Mouse (Mus musculus): ENCODE results near the gene Ect2.

Ect2 gene

DNA sequence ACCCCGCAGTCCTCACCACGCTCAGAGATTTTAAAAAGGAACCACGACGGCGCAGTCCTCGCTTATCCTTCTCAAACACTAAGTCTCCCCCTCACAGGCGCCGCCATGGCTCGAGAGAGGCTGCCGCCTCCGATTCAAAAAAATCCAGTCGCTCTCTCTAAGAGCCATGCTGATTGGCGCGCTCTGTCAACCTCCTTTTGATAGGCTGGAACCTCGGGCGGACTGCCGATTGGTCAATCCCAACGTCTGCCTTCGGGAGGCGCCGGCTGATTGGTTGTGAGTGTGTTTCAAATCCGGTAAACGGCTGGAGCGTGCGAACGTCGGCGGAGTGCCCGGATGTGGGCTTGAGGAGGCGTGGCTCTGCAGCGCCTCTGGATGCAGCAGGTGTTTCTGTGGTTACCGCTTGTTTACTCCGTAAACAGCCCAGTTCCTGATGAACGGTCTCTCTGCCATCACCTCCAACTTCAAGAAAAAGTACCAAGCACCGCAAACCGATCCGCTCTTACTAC is at the start of gene Ect2:
Gene Ect2, minus strand, starts transcription at position 178 of the 509 bp plus-strand sequence.
- DNase-seq, result peak; percentile 99

DNA sequence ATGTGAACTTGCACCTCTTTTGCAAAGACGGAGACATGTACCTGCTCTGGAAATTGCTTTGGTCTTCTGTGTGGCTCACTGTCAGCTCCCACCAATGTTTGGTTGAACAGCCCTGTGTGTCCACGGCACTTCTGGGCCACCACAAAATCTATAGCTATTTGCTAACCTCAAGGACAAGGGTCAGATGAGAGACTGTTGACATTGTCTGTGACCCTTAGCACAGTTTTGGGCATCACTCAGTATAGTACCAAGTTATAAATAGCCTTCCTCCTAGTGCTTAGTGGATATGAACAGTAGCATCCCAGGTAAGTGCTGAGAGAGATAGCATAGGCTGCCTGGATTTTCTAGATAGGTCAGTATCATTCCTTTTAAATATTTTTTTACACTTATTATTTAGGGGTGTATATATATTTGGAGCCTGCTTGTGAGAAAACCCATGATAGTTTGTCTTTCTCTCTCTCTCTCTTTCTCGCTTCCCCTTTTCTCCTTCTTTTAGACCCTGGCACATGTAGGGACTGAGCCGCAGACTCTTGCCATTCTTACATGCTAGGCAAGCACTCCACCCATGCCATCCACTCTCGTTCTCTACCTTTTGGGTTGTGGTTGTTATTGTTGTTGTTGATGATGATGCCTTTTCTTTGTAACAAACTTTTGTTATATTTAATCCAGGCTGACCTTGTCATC is 48.2 kb upstream of the Ect2 start:
- DNase-seq, result no peak

DNA sequence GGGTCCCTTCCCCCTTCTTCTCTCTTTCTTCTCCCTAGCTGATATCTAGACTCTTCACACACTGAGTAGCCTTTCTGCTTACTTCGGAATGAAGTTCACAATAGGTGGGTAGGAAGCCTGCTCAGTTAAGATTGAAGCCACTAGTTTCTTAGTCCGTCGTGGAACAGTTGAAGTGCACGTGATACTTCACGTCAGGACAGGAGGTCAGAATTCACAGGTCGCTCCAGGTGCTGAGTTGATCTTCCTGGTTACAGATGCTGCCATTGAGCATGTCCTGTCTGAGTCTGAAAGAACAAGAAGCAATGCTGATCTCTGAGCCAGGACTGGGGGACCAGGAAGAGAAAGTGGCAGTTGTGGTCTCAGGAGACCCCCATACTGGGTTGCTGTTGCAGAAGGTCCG is 45.4 kb upstream of the Ect2 start:
- DNase-seq, result no peak

DNA sequence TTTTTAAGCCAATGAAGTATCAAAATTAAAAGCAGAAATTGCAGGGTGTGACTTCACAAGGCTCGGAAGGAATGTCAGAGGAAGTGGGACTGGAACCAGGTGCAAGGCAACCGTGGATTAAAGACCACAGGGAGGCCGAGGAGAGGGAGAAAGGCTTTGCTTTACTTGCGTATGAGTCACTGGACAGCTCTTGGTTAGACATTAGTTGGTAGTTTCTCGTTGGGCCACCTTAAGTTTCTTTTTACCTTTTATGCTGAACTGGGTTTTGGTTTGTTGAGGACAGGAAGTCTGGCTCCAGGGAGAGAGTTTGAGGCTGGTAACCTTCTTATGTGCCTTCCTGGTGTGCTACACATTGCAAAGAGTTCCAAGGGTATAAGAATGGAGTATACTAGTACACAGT is 44.1 kb upstream of the Ect2 start:
- DNase-seq, result no peak

DNA sequence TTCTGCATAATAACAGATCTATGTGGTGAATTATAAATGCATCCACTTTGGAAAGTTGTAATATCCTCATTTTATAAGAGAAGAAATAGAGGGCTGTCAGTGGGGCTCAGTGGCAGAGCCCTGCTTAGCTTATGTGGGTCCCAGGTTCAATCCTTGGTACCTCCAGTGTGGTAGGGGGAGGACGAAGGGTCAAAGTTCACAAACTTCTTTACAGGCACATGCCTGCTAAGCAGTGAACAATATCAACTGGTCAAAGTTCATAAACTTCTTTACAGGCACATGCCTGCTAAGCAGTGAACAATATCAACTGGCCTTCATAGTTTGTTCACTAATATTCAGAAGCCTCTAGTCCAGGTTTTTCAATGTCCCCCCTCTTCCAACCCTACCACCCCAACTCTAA is 42.9 kb upstream of the Ect2 start:
- no peak for DNase-seq

DNA sequence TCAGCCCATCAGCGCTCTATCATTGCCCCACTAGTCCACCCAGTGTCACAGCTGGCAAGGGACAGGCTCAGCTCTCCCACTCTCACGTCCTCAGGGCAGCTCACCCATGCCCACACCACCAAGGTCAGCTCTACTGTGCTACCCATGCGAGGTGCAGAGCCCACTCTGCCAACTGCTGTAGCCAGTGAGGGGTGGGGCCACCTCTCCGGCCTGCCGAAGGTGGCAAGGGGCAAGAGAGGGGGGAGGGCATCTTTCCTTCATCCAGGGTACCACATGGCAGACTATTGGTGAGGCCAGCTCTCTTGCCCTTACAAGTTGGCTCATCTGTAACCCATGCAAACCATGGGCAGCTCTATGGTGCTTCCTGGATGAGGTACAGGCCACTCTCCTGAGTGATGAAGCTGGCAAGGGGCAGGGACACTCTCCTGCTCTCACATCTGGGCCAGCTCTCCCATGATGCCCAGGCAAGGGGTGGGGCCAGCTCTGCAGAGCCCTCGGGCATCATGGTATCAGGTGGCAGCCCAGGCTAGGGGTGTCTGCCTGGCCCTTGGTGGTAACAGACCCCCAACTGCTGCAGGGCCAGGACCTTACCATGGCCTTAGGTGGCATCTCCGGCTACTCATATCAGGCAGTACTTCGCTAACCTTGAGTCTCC is 42.0 kb upstream of the Ect2 start:
- DNase-seq, result no peak

DNA sequence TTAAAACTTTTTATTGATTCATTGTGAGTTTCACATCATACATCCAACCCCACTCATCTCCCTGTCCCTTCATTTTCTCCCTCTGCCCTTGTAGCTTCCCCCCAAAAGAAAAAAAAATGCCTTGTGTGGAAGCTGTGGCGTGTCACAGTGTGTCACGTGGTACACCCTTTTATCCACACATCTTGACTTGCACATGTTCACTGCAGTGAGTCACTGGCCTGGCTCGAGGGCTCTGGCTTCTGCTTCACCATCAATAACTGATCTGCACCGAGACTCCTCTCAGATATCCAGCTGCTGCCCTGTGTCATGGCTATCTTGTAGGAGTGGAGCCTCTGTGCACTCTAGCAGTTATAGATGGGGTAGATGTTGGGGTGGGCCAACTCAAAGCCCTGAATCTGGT is 41.5 kb upstream of the Ect2 start:
- DNase-seq, result no peak

DNA sequence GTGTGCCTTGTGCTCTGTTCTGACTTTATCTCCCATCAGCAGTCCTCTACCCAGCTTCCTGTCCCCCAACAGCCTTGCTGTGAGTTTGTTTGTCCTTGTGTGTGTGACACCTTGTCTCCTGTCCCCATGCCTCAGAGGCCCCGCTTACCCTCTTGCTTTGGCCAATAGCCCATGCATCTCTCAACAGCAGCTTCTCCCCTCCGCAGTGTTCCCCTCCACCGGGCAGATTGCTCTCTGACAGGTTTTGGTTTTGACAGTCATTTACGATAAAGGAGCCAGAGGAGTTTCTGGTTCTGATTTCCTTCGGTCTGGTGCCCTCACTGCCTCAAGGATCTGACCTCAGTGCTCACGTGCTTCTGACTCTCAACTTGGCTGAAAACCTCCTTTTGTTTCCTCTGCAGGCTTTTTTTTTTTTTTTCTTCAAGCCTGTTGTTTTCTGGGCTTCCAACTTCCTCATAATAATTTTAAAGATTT is 40.2 kb upstream of the Ect2 start:
- DNase-seq, result no peak

DNA sequence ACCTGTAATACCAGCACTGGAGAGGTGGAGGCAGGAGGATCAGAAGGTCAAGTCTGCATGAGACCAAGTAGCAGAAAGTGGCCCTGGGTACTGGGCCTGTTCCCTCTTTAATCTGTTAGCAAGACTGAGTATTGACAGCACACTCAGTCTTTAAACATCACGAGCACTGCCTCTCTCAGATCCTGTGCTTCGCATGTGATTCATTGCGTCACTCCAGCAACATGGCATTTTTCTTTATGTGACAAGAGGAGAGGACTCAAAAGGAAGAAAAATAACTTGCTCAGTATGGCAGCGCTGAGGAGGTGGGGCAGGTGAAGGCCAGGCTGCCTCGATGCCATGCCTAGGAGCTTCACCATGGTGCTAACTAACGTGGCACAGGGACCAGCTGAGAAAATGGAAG is 38.2 kb upstream of the Ect2 start:
- DNase-seq, result no peak

DNA sequence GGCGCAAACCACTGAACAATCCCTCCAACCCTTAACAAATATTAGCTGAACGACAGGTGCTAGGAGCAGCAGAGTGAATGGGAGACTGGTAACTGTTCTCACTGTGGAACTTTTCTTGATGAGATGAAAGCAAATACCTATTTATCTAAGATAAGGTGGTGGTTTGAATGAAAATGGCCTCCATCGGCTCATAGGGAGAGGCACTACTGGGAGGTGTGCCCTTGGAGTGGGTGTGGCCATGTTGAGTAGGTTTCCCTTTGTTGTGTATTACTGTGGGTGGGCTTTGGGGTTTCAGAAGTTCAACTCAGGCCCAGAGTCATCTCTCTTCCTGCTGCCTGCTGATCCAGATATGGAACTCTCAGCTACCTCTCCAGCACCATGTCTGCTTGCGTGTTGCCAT is 37.2 kb upstream of the Ect2 start:
- no peak for DNase-seq

DNA sequence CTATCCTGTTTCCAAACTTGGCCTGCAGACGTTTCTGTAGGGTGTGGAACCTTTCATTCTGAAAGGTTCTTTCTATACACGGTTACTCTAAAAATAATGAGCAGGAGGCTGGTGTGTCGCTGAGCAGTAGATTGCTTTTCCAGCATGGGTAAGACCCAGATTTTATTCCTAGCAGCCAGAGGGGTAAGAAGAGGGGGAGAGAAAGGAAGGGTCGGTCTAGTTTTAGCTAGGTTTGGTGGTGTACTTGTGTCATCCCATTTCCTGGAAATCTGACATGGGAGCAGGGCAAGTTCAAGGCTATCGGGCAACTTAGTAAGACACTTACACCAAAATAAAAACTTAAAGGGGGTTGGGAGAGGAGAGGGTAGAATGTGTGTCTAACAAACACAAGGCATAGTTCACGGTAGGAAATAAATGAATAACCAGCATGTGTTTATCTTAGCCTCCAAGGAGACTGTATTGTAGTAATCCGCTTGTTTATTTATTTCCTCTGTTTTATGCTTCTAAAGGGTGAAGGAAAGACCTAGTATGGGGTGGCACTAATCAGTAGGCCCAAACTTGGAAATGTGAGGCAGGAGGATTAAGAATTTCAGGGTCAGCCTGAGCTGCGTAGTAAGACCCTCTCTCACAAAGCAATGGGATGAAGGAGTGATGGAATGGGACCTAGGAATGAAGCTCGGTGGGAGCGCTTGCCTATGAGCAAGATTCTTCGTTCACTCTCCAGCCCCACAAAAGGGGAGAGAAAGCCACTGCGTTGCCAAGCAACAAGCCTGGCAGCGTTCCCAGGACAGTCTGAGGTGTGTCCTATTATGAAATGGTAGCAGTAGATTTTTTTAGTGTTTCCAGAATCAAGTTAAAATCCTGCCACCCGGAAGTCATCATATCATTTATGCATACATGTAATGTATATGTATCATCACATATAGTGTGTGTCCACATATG is 35.9 kb upstream of the Ect2 start:
- peak; percentile 59 for DNase-seq

DNA sequence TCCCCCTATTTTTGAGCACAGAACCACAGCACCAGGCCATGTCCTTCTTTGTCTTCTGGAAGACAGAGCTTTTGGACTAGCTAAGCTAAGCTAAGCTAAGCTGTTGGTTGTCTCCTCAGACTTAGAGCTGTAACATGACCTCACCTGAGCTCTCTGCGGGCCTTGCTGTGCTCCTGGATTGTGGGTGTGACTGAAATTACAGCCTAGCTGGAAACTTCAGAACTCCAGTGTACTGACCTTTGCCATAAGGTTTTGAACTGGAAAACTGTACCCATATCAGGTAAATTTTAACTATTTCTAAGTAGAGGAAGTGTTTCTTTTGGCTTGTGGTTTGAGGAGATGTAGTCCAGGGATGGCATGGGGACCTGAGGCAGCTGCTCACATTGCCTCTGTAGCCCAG is 34.7 kb upstream of the Ect2 start:
- DNase-seq, result no peak

DNA sequence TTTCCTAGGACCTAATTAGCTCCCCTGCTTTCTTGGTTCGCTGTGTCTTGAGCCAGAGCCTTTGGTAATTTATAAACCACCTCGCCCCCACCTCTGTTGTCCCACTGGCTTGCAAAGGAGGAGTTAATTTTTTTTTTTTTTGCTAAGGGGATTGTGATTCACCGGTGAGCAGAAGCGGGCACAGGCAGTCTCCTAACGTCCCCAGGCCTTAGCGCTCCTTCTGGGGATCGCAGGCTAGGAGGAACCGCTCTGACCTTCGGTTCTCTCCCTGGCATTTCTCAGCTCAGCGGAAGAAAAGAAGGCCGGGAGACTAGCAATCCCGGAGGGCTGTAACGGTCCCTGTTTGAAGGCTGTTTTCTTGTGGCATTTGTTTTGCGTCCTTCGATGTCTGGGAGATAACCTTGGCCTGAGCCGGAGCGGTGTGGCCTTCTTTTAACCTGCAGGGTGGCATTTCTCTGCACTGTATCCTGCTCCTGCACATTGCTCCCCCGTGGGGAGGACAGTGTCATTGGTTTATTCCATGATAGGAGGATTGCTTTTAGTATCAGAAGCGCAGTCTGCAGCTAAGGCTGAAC is 30.0 kb upstream of the Ect2 start:
- peak; percentile 76 for DNase-seq

DNA sequence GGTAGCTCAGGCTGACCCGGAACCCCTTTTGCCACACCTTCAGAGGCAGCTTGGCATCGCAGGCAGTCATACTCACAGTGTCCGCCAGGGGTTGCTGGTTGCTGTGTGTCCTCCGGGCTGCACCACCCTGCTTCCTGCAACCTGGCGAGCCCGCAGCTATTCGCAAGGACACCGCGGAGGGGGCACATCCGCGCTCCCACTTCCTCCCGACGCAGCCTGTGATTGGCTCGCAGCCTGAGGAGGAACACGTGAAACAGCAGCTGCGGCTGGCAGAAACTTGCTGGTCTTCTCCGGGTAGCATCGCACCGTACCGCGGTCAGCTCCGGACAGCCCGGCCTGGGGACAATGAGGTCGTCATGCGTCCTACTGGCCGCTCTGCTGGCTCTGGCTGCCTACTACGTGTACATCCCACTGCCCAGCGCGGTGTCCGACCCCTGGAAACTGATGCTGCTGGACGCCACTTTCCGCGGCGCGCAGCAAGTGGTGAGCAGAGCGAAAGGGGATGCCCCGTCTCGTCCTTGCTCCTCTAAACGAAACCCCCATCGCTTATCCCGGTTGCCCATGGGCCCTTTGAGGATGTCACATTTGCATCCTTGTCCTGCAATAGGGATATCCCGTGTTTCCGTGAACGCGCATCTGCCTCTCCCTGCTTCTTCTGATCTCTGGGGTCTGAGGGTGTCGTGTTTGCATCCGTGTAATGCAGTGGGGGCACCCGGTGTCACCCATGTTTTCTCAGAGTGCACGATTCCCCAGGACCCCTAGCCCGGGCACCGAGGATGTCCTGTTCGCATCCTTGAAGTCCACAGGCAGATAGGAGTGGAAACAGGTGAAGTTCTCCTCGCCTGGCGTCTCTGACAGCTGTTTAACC is 29.3 kb upstream of the Ect2 start, which contains the start of gene Nceh1:
Gene Nceh1, plus strand, starts transcription at position 233 of the 868 bp plus-strand sequence.
- DNase-seq, result peak; percentile 96

DNA sequence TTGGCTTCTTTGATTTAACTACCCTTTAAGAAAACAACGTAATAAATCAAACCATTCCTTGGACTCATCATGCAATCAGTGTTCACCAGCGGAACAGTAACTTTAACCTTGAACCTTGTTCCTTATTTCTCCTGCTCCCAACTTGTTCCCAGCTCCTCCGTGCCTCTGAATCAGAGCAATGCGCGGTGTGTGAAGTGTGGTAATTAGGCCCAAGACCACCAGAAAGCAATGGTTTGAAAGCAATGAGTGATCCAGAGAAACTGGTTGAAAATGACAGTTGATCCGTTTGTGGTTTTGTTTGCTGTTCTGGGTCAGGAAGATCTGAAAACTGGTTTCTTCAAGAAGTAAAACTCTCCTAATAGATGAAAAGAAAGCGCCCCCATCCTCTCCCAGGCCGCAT is 26.0 kb upstream of the Ect2 start:
- DNase-seq, result no peak

DNA sequence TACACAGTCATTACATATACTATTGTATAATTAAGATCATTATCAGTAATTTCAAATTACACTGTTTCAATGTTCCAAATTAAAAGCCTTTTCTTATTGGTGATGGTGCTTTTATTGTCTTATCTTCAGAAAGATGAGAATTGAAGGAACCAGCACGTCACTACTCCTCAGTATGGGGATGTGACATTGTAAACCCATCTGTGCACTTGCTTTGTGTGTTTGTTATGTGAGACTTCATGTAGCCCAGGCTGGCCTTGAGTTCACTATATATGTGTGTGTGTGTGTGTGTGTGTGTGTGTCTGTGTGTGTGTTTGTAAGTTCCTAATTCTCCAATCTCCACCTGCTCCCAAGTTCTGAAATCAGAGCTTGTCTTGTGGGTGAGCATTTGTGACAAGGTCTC is 16.6 kb upstream of the Ect2 start:
- DNase-seq, result no peak

DNA sequence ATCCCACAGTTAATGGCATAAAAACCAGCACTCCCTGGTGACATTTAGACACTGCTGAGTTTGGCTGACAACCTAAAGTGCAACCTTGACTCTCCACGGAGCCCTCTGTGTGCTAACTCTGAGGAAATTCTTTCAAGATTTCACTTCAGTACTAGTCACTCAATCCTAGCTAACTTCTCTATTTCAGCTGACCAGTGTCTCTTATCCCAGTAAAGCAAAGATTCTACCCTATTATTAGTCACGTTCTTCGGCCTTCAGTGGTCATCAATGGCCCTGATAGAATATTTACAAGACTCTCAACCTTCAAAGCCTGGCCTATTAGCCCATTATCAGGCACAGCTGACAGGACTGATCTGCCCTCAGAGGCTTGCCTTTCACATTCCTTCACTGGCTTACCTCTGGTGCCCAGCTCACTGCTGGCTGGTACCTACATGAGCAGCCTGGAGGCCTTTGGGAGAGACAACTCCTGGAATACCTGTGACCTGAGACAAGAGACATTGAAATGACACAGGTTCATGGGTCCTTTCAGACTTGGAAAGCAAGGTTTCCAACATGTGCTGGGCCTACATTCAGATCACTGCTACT is 11.9 kb upstream of the Ect2 start:
- DNase-seq, result no peak

DNA sequence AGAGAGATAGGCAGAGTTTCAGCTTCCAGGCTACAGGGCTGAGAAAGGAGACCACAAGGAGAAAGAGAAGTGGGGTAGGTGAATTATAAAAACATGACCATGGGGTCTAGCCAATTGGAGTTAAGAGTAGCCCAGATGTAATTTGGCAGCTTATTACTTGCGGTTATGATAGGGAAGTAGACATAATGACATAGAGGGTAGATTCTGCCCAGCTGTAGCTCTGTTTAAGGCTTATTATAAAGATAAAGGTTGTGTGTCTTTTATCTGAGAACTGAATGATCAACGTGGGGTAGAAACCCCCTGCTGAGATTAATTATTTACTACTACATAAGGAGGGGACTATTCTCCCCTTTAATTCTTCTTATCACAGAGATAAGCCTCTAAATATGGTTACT is 8.7 kb upstream of the Ect2 start:
- DNase-seq, result no peak

DNA sequence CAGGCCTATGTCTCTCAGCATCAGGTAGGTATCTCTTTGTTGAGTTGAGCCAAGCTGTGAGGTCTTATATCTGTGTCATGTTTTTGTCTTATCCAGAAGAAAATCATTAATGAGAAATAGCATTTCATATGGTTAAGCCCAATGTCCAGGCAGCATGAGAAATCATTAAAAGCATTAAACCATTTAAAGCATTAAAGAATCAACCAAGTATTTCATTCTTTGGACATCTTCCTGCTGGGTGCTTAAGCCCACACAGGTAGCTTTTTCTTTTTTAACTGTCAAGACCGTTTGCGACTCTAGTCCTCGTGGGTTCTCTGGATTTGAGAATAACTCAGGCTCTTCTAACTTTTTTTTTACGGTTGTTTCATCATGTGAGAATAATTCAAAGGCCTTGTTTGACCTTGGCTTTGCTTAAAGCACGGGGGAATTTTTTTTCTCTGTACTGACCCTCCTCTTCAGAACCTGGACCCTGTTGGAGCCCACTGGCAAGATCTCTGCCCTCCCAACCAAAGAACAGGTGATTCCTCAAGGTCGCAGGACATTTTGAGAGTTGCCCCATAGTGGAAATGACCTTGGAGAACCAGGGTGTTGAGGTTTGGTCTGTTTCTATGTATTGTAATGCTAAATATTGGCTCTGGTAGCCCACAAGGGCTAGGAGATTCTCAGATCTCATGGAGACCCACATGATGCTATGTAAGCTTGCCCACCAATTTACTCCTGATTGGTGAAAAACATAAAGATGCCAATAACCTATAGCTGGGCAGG is 8.1 kb upstream of the Ect2 start:
- DNase-seq, result no peak

DNA sequence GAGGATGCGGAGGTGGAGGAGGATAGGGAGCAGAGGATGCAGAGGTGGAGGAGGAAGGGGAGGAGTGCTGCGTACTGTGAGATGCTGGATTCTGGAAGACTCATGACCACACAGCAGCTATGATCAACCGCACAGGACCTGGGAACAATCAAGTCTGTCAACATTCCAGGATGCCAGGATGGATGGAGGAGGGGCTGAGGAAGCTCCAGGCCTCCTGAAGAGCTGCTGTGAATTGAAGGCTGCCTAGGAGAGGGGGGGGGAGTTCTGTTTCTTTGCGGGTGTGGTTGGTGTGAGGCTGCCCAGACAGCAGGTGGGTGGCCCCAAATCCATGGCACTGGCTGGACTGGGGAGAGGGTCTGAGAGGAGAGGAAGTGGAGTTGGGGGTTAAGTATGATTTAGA is 5.2 kb upstream of the Ect2 start:
- no peak for DNase-seq

DNA sequence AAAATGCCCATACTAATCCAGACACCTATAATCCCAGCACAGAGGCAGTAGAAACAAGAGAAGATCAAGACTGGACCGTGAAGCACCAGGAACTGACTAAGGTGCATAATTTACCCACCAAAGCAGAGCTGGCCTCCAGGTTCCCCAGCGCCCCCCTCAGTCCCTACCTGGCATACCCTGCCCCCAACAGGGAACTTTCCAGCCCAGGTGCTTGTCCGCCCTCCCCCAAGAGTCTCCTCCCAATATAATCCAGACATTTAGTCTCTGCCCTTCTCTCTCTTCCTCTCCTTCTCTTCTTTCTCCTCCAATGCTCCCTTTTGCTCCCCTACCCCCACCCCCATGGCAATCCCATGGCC is 2.9 kb upstream of the Ect2 start:
- DNase-seq, result no peak
